In genomic region chr13:104446974-104447373, GRCm38 (mm10) we compare ENCODE assay signal across 23 mouse cellular contexts.
DNase-seq lines count a peak whose midpoint lies in the region; ATAC-seq and TF ChIP-seq lines count a peak whose summit lies in the region.
"Had no signal": no experiment of that assay in that cellular context is flagged by ENCODE, and none has a peak within 500 bp of the region (broad histone marks: within the 10 kb centered on the region; RNA-seq: fewer than 3 reads in every experiment).

No protein-coding gene starts in this region.

- H3K4me2 ChIP-seq in kidney, embryonic 16.5 days (replicated peaks; ENCODE audit: low read depth, low read length) = no peak overlapping the region
- H3K4me2 ChIP-seq: heart, embryonic 11.5 days; hindbrain, embryonic 12.5 days; hindbrain, embryonic 15.5 days had no signal

- H3K4me3 ChIP-seq in kidney, adult 2 months (ENCODE audit: insufficient read depth, low read depth, low read length) = no peak overlapping the region
- no peak overlapping the region for H3K4me3 ChIP-seq in kidney, embryonic 16.5 days (ENCODE audit: low read length)
- H3K4me3 ChIP-seq in C2C12 (ENCODE audit: insufficient read depth, poor library complexity, severe bottlenecking) = no peak overlapping the region
- H3K4me3 ChIP-seq in embryonic fibroblast, embryonic 13.5 days (ENCODE audit: insufficient read depth, low read length) = no peak overlapping the region
- H3K4me3 ChIP-seq: gastrocnemius, adult 2 months; hindbrain, embryonic 12.5 days; hindbrain, embryonic 15.5 days had no signal

- DNase-seq in kidney, adult 2 months = peak; percentile 5
- DNase-seq in kidney, adult 8-10 months = no peak
- DNase-seq in kidney, postnatal 36 days = no peak
- DNase-seq in B cell, adult 2 months = no peak
- no peak for DNase-seq in thymus, postnatal 0 days (ENCODE audit: low spot score)
- DNase-seq: adrenal gland, adult 8-10 months; adrenal gland, postnatal 25 days; cerebellum, adult 11-12 months; cerebellum, adult 8-10 months; cerebellum, postnatal 10 days; cerebellum, postnatal 36 days; forebrain, postnatal 0 days; gastrocnemius, adult 2 months; gastrocnemius, postnatal 14 days had no signal

- TF ChIP-seq CTCF in kidney, adult 2 months (conservative IDR thresholded peaks at IDR 0.05; ENCODE audit: insufficient read depth, insufficient read length, low read depth, low read length) = no peak
- no peak for TF ChIP-seq CTCF in C2C12 (IDR thresholded peaks at IDR 0.05; ENCODE audit: control insufficient read depth, insufficient read depth, insufficient read length)
- no peak for TF ChIP-seq CTCF in embryonic fibroblast, embryonic 13.5 days (IDR thresholded peaks at IDR 0.05; ENCODE audit: borderline replicate concordance, insufficient read depth, low read length)

- ATAC-seq in kidney, embryonic 16.5 days (ENCODE audit: low FRiP score, low TSS enrichment) = no peak
- ATAC-seq: forebrain, embryonic 14.5 days; forebrain, postnatal 0 days had no signal

- 84% methylated on average over 1 of the region's 1 CpGs for WGBS in kidney, adult 2 months
- WGBS in kidney, embryonic 16.5 days = 46% methylated on average over 1 of the region's 1 CpGs

- no peak overlapping the region for H3K27ac ChIP-seq in kidney, adult 2 months (ENCODE audit: insufficient read depth, low read depth, low read length)
- peak overlapping the region; percentile 48; the same call in 1 of the 2 replicates for H3K27ac ChIP-seq in kidney, embryonic 16.5 days (ENCODE audit: low read length)
- peak overlapping the region; percentile 95 for H3K27ac ChIP-seq in embryonic fibroblast, embryonic 13.5 days (ENCODE audit: insufficient read depth, low read length)
- H3K27ac ChIP-seq: gastrocnemius, adult 2 months; hindbrain, embryonic 12.5 days; hindbrain, embryonic 15.5 days had no signal

- H3K36me3 ChIP-seq in kidney, adult 2 months (ENCODE audit: control insufficient read depth, insufficient read depth, low read length) = no peaks in the 10 kb centered on the region
- no peaks in the 10 kb centered on the region for H3K36me3 ChIP-seq in kidney, embryonic 16.5 days (ENCODE audit: insufficient read depth, low read length)
- peaks cover 25% of the 10 kb centered on the region for H3K36me3 ChIP-seq in C2C12 (ENCODE audit: control insufficient read depth, insufficient read depth)
- H3K36me3 ChIP-seq: hindbrain, embryonic 15.5 days had no signal

- H3K9me3 ChIP-seq in kidney, embryonic 16.5 days (ENCODE audit: low read length) = no peaks in the 10 kb centered on the region
- H3K9me3 ChIP-seq: G1E; hindbrain, embryonic 12.5 days; hindbrain, embryonic 15.5 days had no signal

- H3ac ChIP-seq in C2C12 (ENCODE audit: control insufficient read depth, insufficient read length, low read depth) = no peak overlapping the region

- no peaks in the 10 kb centered on the region for H3K4me1 ChIP-seq in kidney, adult 2 months (ENCODE audit: control insufficient read depth, insufficient read depth, low read length)
- H3K4me1 ChIP-seq in kidney, embryonic 16.5 days (ENCODE audit: insufficient read depth, low read length) = no peaks in the 10 kb centered on the region
- H3K4me1 ChIP-seq in embryonic fibroblast, embryonic 13.5 days (ENCODE audit: control insufficient read depth, insufficient read depth, low read length) = peaks cover 8% of the 10 kb centered on the region; the same call in 1 of the 2 replicates
- H3K4me1 ChIP-seq: hindbrain, embryonic 12.5 days; hindbrain, embryonic 15.5 days had no signal

- H3K79me2 ChIP-seq in C2C12 (ENCODE audit: control insufficient read depth, insufficient read depth) = no peaks in the 10 kb centered on the region

- no peaks in the 10 kb centered on the region for H3K27me3 ChIP-seq in kidney, adult 2 months (replicated peaks; ENCODE audit: control insufficient read depth, insufficient read depth, low read length)
- no peaks in the 10 kb centered on the region for H3K27me3 ChIP-seq in kidney, embryonic 16.5 days (ENCODE audit: insufficient read depth, low read length)
- H3K27me3 ChIP-seq in C2C12 (ENCODE audit: control insufficient read depth, insufficient read depth, insufficient read length) = no peaks in the 10 kb centered on the region
- H3K27me3 ChIP-seq: CH12.LX; hindbrain, embryonic 12.5 days; hindbrain, embryonic 15.5 days had no signal

- no peak overlapping the region for H3K9ac ChIP-seq in kidney, embryonic 16.5 days (replicated peaks; ENCODE audit: low read length)
- H3K9ac ChIP-seq: forebrain, postnatal 0 days; hindbrain, embryonic 12.5 days; hindbrain, embryonic 15.5 days had no signal

- no peaks in the 10 kb centered on the region for H3K79me3 ChIP-seq in C2C12 (ENCODE audit: low read depth)

- TF ChIP-seq POLR2A in kidney, adult 2 months (IDR thresholded peaks at IDR 0.05; ENCODE audit: low read depth, low read length) = no peak
- no peak for TF ChIP-seq POLR2A in embryonic fibroblast, embryonic 13.5 days (IDR thresholded peaks at IDR 0.05; ENCODE audit: low read depth, low read length)

TF ChIP-seq in C2C12, 6 proteins besides CTCF, POLR2A, EP300 and RAD21:
- TF ChIP-seq MYOD1 (IDR thresholded peaks at IDR 0.05; ENCODE audit: control insufficient read depth, insufficient read length, low read depth) (peak; percentile 83), MYOG (IDR thresholded peaks at IDR 0.05; ENCODE audit: control insufficient read depth, extremely low read depth, insufficient read length) (no peak)
